Mouse (Mus musculus) intestine, embryonic 15.5 days (tissue): ENCODE data around the gene Cyb561. TPM values are rescaled to one million over a fixed set of nuclear protein-coding genes. Genes with fewer than 3 reads are reported as not detected.

Experiments used
- polyA plus RNA-seq: library from polyadenylated mRNA; unstranded; fragments of >200 nt; fragmentation: Nextera tagmentation; extraction: Ambion mirVana; gene quantifications from 2 replicates; pipeline ENCODE4 v1.2.1, GENCODE M21; 2015

Gene Cyb561
- polyA plus RNA-seq, 1 experiment from 2014 or later: 44.0 TPM

Other genes starting within 250 kb of the Cyb561 start
- 6.9 and 11.1 TPM in 2 replicates for gene Ace, start 14.6 kb upstream of the Cyb561 start, polyA plus RNA-seq
- not detected in 2 replicates for gene Ace3, start 41.3 kb upstream of the Cyb561 start, polyA plus RNA-seq
- gene Kcnh6, start 54.8 kb upstream of the Cyb561 start, polyA plus RNA-seq: 2.2 and 2.5 TPM in 2 replicates
- 51.6 and 52.3 TPM in 2 replicates for gene Dcaf7, start 83.5 kb upstream of the Cyb561 start, polyA plus RNA-seq
- gene Taco1, start 112.7 kb upstream of the Cyb561 start, polyA plus RNA-seq: 12.0 and 14.0 TPM in 2 replicates
- gene Map3k3, start 131.3 kb upstream of the Cyb561 start, polyA plus RNA-seq: 14.2 and 18.0 TPM in 2 replicates
- not detected in 2 replicates for gene Gm10840, start 207.5 kb upstream of the Cyb561 start, polyA plus RNA-seq
- gene Limd2, start 207.5 kb upstream of the Cyb561 start, polyA plus RNA-seq: 94.0 and 108 TPM in 2 replicates
- gene Strada, start 248.8 kb upstream of the Cyb561 start, polyA plus RNA-seq: 14.0 and 14.9 TPM in 2 replicates